Mouse (Mus musculus): ENCODE results near the gene Gm20696.

DNA sequence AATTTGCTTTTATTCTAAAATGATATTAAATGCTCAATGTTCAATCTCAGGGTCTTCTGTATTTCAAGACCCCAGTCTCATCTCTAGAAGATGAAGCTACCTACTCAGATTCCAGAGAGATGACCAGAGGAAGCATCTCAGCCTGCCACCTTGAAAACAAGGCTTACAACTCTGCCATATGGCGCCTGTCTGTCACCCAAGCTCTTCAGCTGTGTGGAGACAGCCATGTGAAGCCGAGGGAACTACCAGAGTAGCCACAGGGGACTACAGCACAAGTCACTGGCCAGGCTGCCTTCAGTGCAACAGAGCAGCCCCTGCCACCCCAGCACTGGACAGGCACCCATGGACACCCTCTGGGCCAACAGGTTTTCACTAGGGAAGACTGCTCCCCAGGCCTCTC is 289.5 kb downstream of the Gm20696 start:
- no peak for TF ChIP-seq MAFK (IDR thresholded peaks at IDR 0.05; ENCODE audit: insufficient read depth, low read depth, low read length)
- TF ChIP-seq HCFC1 (IDR thresholded peaks at IDR 0.05; ENCODE audit: borderline replicate concordance, insufficient read depth, low read length) = no peak
